Mouse (Mus musculus) kidney, adult 18-20 months (tissue): Measurements from ENCODE around the gene Tmeff2.

Source experiments
- DNase-seq: peaks from one replicate; pipeline ENCODE4 v3.0.0; 2021

Tmeff2 gene

DNA sequence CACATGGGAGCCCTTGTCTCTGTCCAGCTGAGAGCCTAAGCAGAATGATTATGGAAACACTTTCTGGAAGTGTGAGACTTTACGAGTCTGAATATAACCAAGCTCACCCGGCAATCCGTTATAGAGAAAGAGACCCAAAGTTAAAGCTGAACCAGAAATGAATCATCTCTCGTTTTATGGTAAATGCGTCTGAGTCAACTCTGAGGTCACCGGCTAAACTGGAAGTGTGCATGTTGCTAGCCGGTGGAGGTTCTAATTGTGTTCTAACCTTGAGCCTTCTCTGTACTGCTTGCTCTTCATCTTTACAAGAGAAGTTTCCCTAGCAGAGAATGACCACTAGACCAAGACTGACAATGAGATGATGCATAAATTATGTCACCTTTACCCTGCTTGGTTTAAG, 316.8 kb downstream of the Tmeff2 start:
- DNase-seq: no peak

DNA sequence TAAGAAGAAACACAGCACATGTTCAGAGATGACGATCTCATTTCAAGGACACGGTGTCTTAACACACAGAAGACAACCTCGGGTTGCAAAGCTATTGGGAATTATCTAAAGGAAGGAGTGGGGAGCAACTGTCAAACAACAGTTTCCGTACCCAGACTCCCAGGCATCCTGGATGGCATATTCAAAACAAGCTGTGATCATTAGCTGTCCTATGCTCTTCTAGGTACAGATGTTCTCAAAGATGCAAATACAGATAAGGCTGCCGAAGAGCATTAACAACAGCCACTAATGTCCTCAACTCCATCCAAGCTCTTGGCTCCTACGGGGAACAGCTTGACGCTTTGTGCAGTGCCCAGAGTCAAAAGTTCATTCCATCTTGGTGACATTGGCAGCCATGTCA, 324.7 kb downstream of the Tmeff2 start:
- no peak for DNase-seq
